Mouse (Mus musculus) c-Kit-positive CD71-positive TER-119-negative erythroid progenitor cells, embryonic 14.5 days (primary cell): ENCODE data around the gene Galnt17.

ENCODE experiments used
- DNase-seq: peaks from one replicate; pipeline ENCODE4 v3.0.0-alpha.2; 2013; ENCODE audit warnings: low read depth

Galnt17 gene

DNA sequence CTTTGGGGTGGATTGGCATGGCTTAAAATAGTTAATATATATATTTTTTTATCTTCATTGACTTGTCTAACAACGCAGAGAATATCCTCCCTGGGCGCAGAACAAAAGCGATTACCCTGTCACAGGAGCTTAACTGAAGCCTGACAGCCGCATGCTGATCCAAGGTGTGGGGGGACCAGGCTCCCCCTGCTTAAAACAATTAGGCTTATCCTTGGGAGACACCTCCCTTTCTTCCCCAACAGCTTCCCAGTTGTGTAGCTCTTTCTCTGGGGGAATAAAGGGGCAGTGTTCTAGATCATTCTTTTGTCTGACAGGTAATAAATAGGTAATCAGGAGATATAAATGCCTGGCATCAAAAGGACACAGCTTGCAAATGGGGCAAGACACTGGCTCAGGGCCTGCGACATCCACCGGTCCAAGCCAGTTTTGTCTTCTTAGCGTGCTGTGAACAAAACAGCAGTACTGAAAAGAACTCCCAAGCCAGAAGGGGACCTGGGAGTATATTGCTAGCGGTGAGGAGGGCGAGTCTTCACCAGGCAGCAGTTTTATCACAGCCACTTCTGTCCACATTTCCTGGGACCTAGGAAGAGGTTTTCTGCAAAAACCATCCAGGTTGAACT, 288.8 kb downstream of the Galnt17 start:
- no peak for DNase-seq

DNA sequence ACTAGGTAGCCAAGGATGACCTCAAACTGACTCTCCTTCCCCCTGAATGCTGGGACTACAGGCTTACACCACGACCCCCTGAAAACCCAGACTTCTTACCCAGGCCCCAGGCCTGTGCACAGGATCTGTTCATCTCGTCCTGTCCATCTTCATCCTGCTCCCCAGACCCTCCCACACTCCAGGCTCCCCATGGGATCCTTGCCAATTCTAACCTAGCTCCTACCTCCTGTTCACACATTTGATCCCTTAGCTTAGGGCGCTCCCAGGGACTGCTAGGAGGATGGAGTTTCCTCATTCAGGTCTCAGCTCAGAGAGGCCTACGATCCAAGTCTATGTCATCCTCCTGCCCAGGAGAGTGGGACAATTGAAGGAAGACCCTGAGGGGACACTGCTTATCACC, 292.2 kb downstream of the Galnt17 start:
- DNase-seq: no peak

DNA sequence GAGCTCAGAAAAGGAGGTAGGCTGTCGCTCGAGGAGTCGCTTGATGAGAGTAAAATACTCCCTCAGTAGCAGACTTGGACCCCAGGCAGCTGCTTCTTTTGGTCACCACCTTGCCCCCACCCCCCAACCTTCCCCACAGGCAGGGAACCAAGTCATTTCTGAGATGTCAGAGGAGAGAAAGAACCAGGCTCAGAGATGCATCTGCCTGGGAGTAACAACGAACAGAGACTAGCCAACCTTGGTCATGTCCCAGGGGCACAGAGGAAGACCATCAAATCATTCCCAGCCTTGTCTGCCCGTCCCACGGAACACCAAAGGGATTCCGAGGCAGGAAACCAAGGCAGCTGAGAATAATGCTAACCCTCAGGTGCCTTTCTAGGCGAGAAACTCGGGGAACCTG, 293.0 kb downstream of the Galnt17 start:
- DNase-seq: no peak

DNA sequence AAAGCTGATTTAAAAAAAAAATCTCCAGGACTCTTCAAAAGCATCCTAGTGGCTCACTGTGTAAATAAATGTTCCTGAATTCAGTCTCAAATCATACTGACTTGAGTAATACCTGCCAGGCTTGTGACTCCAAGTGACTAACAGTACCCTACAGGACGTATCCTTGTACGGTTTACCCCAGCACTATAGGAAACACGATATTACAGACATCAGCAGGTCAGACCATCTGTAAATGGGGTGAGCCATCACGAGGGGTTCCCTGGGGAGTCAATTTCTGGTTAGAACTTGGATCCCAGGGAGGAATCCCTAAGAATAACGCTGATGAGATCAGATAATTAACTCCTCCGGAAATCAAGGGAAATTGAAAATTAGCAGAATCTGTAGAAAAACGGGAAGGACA, 294.5 kb downstream of the Galnt17 start:
- DNase-seq: no peak

DNA sequence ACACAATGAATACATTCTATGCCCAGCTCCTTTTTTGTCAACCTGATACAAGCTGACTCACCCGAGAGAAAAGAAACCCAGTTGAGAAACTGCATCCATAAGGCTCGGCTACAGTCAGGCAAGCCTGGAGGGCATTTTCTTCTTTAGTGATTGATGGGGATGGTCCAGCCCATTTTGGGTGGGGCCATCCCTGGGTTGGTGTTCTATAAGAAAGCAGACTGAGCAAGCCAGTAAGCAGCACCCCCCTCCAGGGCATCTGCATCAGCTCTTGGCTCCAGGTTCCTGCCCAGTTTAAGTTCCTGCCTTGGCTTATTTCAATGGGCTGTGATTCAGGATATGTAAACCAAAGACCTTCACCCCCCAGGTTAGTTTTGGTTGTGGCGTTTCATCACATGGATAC, 295.2 kb downstream of the Galnt17 start:
- DNase-seq: no peak

DNA sequence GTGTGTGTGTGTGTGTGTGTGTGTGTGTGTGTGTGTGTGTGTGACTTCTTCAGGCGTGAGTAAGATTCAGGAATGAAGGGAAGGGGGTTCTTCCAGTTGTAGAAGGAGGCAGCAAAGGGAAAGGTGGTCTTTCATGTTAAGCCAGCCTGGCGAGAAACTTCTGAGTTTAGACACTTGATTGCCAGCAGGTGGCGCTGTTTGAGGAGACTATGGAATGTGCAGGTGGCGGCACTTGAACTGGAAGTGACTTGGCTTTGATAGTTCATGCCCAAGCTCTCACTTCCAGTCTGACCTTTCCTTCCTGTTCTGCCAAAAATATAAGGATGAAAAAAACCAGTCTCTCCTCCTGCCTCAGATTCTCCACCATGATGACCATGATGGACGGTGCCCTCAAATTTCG, 298.8 kb downstream of the Galnt17 start:
- DNase-seq: no peak

DNA sequence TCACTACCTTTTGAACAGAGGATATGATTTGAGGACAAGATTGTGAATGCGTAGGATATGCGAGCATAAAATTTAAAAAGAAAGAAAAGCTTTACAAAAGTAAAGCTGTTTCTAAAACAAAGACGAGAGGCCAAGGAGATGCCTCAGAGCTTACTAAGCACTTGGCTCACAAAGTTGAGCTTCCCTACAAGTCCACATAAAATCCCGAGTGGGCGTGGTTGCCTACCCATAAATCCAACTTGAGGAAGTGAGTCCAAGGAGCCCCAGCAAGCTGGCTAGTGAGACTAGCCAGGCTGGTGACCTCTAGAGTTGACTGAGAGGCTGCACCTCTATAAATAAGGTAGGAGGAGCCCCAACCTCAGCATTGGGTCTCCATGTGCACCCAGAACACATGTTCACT, 299.8 kb downstream of the Galnt17 start:
- DNase-seq: no peak

DNA sequence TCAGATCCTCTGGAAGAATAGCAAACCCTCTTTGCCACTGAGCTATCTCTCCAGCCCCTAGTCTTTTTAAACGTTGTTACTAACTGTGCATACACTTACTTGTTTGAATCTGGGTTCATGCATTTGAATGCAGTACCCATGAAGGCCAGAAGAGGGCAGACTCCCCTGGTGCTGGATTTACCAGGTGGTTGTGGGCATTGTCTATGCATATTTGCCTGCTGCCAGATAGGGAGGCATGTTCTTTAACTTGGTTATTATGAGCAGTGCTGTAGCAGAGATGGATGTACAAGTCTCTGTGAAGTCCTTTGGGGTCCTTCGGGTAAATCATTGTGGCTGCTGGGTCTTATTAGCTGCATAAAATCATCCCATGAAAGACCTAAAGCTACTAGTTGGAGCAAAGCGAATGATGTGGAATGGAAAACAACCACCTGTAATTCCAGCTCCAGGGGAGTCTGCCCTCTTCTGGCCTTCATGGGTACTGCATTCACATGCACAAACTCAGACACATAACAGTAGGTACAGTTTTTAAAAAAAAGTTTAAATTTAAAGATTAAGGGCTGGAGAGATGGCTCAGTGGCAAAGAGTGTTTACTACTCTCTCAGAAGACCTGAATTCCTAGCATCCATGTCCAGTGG, 300.3 kb downstream of the Galnt17 start:
- DNase-seq: no peak

DNA sequence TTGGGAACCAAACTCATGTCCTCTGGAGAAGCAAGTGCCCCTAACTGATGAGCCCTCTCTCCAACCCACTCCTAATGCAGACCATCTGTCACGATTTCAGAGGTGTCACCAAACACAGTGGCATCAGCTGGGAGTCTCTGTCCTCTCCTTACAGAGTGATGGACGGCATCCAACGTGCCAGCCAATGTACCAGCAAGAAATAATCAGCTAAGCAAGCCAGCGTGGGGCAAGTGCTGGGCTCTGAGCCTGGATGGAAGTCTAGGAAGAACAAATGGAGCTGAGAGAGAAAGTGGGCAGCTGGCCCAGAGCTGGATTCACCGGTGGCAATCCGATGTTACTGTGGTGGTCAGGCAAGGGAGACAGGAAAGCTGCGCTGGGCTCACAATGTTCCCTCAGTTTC, 301.1 kb downstream of the Galnt17 start:
- no peak for DNase-seq

DNA sequence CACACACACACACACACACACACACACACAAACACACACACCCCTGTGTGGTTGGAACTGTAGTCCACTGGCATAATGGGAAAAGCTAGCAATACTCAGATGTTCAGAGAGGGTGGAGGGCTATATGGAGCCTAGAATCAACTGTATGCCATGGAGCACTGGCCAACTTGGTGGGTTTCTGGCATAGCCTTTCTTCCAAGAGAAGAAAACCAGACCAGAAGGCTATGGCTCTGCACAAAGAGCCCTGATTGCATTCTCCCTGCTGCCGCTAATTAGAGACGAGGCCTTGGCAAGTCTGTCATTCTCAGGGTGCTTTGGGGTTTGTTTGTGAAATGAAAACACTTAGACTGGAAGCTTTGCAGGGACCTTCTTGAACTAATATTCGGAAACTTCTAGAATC, 301.8 kb downstream of the Galnt17 start:
- DNase-seq: no peak

DNA sequence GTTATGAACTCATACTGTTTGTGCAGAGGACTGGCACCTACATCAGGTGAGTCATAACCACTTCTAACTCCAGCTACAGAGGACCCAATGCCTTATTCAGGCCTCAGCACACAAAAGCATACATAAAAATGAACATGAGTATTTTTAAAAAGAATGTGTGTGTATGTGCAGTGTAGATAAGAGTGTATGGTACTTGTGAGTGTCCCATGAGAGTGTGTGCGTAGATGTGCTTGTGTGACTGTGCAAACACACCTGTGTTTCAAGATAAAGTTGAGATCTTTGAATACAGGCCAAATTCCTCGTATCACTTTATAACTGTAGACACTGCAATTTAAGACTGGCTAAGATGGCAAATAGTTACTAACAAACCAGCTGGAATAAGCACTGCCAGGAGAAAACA, 307.7 kb downstream of the Galnt17 start:
- DNase-seq: no peak

DNA sequence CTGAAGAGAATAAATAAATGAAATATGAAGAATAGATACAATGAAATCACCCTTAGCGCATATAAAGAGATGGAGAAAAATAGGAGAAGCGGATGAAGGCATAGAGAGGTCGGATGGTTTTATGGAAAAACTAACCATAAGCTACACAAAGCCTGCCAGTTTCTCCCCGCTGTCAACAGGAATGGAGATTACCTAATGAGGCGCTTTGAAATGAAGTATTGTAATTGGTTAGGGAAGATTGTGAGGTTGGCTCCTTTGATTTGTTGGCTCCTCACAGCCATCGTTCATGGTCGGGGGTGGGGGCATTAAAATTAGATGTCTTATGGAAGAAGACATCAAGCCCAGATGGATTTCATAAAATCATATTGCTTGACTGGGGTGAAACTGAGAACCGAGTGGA, 329.0 kb downstream of the Galnt17 start:
- DNase-seq: no peak

DNA sequence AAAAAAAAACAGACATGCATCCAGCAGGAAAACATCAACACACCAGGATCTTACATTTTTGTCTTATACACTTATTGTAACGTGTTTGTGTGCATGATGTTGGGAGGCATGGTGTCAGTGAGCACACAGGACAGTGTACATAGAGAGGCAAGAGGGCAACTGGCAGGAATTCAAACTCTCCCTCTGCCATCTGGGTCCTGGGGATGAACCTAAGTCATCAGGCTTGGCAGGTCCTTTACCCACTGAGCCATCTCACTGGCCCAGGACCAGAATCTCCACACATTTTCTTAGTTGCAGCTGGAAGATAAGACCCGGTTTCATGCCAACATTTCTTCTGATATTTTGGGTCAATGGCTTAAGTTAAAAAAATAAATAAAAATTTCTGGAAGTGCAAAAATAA, 329.4 kb downstream of the Galnt17 start:
- no peak for DNase-seq

DNA sequence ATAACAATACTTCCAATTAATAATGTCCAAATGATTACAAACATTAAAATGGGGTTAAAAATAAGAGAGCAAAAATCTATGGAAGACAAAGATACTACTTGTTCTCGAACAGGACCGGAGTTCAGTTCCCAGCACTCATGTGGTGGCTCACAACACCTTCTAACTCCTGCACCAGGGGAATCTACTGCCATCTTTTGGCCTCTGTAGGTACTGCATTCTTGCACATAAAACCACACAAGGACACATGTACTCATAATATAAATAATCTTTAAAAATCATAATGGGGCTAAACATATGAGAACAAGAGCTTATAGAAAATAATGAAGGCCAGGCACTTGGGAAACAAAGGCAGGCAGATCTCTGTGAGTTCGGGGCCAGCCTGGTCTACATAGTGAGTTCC, 330.3 kb downstream of the Galnt17 start:
- DNase-seq: no peak

DNA sequence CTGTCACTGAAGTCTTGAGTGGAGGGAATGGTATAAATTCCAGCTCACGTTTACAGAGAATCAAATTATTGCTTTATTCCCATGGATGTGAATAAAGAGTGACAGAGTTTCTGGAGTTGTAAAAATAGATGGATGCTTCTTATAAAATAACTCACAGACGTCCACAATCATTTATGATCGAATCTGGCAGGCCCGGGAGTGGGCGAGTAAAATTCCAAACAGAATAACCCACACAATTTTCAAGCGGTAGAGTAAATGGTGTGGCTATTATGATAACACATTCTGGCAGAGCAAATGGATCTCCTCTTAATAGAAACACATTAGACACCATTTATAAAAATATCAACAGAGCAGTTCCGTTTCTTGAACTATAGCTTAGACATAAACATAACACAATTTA, 355.9 kb downstream of the Galnt17 start:
- DNase-seq: no peak

DNA sequence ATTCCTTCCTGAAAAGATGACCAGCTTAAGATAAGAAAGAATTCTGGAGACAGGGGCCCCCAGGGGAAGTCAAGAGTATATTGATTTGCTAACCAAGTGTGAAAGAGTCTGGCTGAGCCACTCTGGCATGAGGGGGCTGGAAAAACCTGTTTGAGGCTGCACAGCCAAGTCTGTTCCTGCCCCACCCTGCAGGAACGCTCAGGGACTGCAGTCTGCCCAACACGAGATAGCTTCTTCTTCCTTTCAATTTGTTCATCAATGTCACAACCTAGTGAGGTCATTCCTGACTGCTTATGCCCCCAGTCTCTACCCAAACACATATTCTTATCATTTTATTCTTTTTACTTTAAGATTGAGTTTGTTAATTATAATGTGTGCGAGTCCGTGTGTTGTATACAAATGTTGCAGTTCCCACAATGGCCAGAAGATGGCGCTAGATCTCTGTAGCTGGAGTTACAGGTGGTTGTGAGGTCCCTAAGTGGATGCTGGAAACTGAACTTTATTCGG, 357.4 kb downstream of the Galnt17 start:
- no peak for DNase-seq

DNA sequence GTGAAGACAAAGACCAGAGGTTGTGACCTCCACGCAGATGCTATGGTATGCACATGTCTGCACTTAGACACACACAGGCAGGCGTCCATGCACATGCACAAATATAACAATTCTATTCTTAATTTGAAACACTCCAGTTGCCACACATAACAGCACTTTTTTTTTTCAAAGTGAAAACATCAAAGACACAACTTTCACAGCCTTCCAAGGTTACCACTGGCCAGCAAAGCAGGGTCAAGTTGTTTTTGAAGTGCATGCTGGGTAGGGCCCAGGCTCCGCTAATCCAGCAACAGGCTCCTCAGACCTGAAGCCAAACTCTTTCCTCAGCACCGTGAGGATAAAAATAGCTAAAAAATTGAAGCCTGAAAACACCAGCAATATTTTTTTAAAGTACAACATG, 357.9 kb downstream of the Galnt17 start:
- no peak for DNase-seq

DNA sequence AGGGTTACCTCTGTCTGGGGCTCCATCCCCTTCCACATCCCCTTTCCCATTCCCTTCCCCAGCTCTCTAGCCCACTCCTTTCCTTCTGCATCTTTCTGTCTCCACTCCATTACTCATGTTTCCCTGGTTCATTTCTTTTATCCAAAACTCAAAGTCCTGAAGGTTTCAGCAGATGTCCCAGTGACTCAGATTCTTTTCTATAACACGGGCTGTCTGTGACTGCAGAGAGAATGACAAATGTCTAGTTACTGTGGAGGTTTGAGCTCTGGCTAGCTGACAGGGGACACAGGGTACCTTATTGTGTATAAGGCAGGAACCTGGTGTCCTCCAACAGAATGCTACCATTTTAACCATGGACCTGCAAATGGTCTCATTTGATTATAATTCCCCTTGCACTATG, 358.6 kb downstream of the Galnt17 start:
- no peak for DNase-seq

DNA sequence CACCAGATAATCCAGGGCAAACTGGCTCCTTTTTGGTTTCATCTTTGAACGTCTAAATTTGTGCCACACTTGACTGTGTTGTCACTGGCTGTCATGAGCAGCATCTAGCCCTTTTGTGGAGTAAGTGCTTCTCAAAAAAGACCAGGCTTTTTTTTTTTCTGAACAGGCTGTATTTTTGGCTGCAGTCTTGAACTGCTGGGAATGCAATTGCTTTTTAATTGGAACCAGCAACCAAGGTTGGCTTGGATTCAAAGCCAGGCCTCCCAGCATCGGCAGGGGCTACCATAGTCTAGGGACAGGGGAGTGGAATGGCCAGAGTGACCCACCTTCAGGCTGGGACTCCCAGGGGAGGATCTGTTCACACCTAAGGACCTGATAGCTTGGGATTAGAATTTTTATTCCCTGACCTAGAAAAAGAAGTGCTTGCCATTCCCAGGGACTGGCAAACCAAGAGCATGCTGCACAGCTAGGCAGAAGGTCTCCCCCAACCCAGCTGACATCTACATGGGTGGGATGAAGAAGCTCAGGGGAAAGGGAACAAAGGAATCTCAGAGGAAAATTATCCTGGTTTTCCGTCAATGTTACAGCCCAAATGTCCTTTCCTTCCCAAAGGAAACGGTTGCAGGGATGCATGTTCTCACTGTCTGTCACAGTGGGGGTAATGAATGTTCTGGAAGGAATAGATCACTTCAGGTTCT, 369.2 kb downstream of the Galnt17 start:
- DNase-seq: no peak

DNA sequence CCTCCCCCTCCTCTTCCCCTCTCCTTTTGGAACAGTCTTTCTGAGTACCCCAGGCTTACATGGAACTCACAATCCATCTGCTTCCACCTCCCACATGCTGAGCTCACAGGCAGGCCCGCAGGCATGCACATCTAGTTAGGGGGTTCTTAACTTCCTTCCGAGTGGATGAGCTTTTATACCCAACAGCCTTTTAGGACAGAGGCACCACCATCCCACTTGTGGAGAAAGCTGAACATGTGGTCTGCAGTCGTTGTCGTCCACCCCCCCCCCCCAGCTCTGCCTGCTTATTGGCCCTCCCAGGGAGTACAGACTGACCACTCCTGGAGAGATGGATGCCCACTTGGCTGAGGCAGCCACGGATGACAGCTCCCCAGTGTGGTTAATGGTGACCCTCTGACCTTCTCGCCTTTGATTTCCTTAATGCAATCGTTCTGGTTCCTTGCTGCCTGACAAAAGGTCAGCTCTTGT, 370.0 kb downstream of the Galnt17 start:
- DNase-seq: no peak

DNA sequence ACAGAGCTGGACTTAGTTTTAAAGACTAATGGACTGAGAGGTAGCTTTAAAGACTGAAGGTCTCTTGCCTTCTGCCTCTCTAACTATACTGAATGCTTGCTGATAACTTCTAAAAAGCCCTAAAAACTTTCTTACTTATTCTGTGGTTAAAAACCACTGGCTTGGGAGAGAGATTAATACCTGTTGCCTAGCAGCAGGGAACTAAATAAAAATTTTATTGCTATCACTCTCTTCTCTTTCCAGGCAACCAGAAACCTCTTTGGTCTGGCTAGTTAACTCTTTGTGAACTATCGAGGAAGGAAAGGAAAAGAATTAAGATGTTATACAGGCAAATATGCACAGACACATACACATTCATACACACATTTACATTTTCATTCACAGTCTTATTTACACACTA, 377.3 kb downstream of the Galnt17 start:
- DNase-seq: no peak

DNA sequence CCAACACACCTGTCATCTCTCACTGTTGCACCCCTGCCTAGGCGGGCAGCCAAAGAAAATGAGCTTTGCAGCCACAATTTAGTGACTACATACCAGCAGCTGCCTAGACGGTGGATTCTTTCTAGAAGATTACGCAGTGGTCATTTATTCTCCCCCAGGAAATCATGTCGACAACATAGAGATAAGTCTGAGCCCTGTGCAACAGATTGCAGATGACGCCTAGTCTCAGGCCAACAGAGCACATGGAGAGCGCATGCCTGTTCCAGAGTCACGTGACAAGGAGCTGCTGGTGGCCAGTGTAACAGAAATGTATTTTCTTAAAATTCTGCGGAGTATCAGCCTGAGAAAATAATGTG, 380.5 kb downstream of the Galnt17 start:
- DNase-seq: no peak

DNA sequence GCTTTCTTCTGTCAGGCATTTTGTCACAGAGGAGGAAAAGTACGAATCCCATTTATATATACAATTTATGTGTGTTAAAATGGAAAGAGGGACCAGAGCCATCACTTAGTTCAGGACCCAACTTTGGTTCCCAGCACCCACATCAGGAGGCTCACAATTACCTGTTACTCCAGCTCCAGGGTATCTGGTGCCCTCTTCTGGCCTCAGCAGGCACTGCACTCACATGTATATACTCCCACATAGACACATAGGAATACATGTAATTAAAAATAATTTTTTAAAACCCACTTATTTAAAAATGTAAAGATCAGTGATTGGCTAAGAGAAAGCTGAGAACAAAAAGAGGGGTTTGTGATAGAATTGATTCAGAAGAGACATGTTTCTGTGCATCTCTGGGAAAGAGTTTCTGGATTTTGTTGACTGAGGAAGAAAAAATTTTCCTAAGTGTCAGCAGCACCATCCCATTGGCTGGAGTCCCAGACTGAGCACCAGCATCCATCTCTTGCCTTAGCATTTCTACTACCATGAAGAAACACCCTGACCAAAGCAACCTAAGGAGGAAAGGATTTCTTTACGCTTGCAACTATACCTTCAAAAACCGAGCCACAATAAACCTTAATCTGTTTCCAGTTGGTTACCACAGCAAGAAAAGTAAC, 381.0 kb downstream of the Galnt17 start:
- no peak for DNase-seq
